Mouse (Mus musculus) hindbrain, embryonic 14.5 days (tissue): Measurements from ENCODE around the gene Cxcr5. TPM values are rescaled to one million over a fixed set of nuclear protein-coding genes. Genes with fewer than 3 reads are reported as not detected.

Experiments used
- ATAC-seq: fragments of 200-750 bp; cut with Nextera tagmentation; 2 replicates; pipeline ENCODE4 v1.8.0; 2017; ENCODE audit warnings: moderate number of reproducible peaks, mild to moderate bottlenecking, moderate TSS enrichment, moderate library complexity; ENCODE audit not compliant: low FRiP score
- DNase-seq: peaks from one replicate; pipeline ENCODE4 v3.0.0-alpha.2; 2015; ENCODE audit warnings: low spot score
- H3K27ac ChIP-seq: fragments of 300-500 bp; sonication (generic); 2 replicates; pipeline ENCODE4 v1.5.1; 2014; ENCODE audit warnings: mild to moderate bottlenecking, moderate library complexity
- H3K27me3 ChIP-seq: fragments of 300-500 bp; sonication (generic); 2 replicates; pipeline ENCODE4 v1.6.1; 2014; ENCODE audit warnings: mild to moderate bottlenecking, low read length, mixed read lengths; ENCODE audit not compliant: control insufficient read depth, insufficient read depth
- H3K36me3 ChIP-seq: fragments of 300-500 bp; sonication (generic); replicated peaks from 2 replicates; pipeline ENCODE4 v1.6.1; 2014; ENCODE audit not compliant: control insufficient read depth, insufficient read depth
- H3K4me1 ChIP-seq: fragments of 300-500 bp; sonication (generic); replicated peaks from 2 replicates; pipeline ENCODE4 v1.6.1; 2014; ENCODE audit warnings: antibody characterized with exemption, low read length, mixed read lengths; ENCODE audit not compliant: control insufficient read depth, insufficient read depth
- H3K4me2 ChIP-seq: fragments of 300-500 bp; sonication (generic); replicated peaks from 2 replicates; pipeline ENCODE4 v1.6.1; 2014; ENCODE audit warnings: mild to moderate bottlenecking, moderate library complexity
- H3K4me3 ChIP-seq: fragments of 300-500 bp; sonication (generic); replicated peaks from 2 replicates; pipeline ENCODE4 v1.5.1; 2014; ENCODE audit warnings: mild to moderate bottlenecking, low read length
- H3K9ac ChIP-seq: fragments of 300-500 bp; sonication (generic); 2 replicates; pipeline ENCODE4 v1.6.1; 2014
- H3K9me3 ChIP-seq: fragments of 300-500 bp; sonication (generic); 2 replicates; pipeline ENCODE4 v1.6.1; 2016; ENCODE audit warnings: low read length; ENCODE audit not compliant: control insufficient read depth
- WGBS: fragments of 180-500 bp; shearing (Covaris S2); extraction: QIAGEN DNeasy Blood & Tissue Kit; methylation state at CpG from one replicate; pipeline ENCODE4 v1.1.7; 2014; 5-methylcytosine and 5-hydroxymethylcytosine counted together
- polyA plus RNA-seq: library from polyadenylated mRNA; unstranded; fragments of >200 nt; fragmentation: Nextera tagmentation; extraction: Ambion mirVana; gene quantifications from 2 replicates; pipeline ENCODE4 v1.2.1, GENCODE M21; 2014

The Cxcr5 gene
- polyA plus RNA-seq, 1 experiment from 2014 or later = not detected

- ATAC-seq = no peak
- Histone ChIP-seq H3K4me1 (peaks cover 13% of the 10 kb centered on the region), H3K4me3 (no peak overlapping the region), H3K27ac (no peak overlapping the region), H3K27me3 (no peaks in the 10 kb centered on the region), H3K9ac (no peak overlapping the region), H3K36me3 (no peaks in the 10 kb centered on the region), H3K9me3 (no peaks in the 10 kb centered on the region), H3K4me2 (no peak overlapping the region)
- WGBS = 71% methylated on average over 12 of the region's 12 CpGs
- DNase-seq = no peak
Observed at GRCm38 (mm10) chr9:44515131-44515751, 46.4 kb downstream of the Cxcr5 start.

- peaks cover 23% of the 10 kb centered on the region for H3K4me1 ChIP-seq
- H3K9ac ChIP-seq = no peak overlapping the region
- no peak overlapping the region for H3K27ac ChIP-seq
- DNase-seq (no peak), ATAC-seq (no peak)
- WGBS = 93% methylated on average over 5 of the region's 5 CpGs
- H3K4me3 ChIP-seq = no peak overlapping the region
- peaks cover 5% of the 10 kb centered on the region for H3K36me3 ChIP-seq
- H3K27me3 ChIP-seq = no peaks in the 10 kb centered on the region
- no peak overlapping the region for H3K4me2 ChIP-seq
- H3K9me3 ChIP-seq = no peaks in the 10 kb centered on the region
Observed at GRCm38 (mm10) chr9:44514147-44514546, 47.5 kb downstream of the Cxcr5 start.

- WGBS = 85% methylated on average over 20 of the region's 20 CpGs
- H3K36me3 ChIP-seq = peaks cover 10% of the 10 kb centered on the region
- DNase-seq (no peak), ATAC-seq (no peak)
- H3K4me3 ChIP-seq = no peak overlapping the region
- H3K9me3 ChIP-seq = no peaks in the 10 kb centered on the region
- no peak overlapping the region for H3K9ac ChIP-seq
- H3K4me1 ChIP-seq = peaks cover 26% of the 10 kb centered on the region
- H3K27ac ChIP-seq = no peak overlapping the region
- no peak overlapping the region for H3K4me2 ChIP-seq
- H3K27me3 ChIP-seq = no peaks in the 10 kb centered on the region
Observed at GRCm38 (mm10) chr9:44513610-44514009, 48.1 kb downstream of the Cxcr5 start.

DNA sequence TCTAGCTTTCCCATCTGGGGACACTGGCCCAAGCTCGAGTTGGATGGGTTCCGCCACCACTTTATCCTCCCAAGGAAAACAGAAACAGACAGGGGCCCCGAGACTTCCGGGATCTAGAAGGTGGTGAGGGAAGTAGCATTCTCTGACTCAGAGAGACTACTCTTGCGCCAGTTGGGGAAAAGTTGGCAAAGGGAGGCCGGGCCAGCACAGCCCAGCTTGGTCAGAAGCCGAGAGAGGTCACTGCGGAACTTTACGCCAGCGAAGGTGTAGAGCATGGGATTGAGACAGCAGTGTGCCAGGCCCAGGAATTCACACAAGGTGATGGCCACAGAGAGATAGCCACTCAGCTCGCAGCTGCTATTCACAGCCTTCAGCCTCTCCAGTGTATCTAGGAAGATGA lies 48.6 kb downstream of the Cxcr5 start:
- H3K36me3 ChIP-seq = peaks cover 15% of the 10 kb centered on the region
- H3K27me3 ChIP-seq = no peaks in the 10 kb centered on the region
- H3K9me3 ChIP-seq = no peaks in the 10 kb centered on the region
- no peak overlapping the region for H3K4me3 ChIP-seq
- H3K9ac ChIP-seq = no peak overlapping the region
- peaks cover 26% of the 10 kb centered on the region for H3K4me1 ChIP-seq
- no peak overlapping the region for H3K27ac ChIP-seq
- H3K4me2 ChIP-seq = no peak overlapping the region
- no peak for ATAC-seq
- 90% methylated on average over 11 of the region's 11 CpGs for WGBS
- DNase-seq = no peak

DNA sequence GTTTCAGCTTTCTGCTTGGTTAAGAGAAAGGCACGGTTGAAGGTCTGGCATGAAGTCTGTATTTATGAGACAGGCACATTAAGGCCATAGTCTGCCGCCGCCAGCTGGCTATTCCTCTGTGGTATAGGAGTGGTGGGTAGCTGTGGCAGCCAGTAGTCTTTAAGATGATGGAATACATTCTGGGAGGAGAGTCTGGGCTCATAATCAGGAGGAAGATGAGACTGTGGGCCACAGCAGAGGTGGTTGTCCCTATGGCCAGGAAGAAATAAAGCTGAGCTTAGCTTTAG lies 49.0 kb downstream of the Cxcr5 start:
- H3K36me3 ChIP-seq = peaks cover 19% of the 10 kb centered on the region
- ATAC-seq (no peak), DNase-seq (no peak)
- WGBS = 84% methylated on average over 3 of the region's 3 CpGs
- no peak overlapping the region for H3K4me2 ChIP-seq
- H3K27ac ChIP-seq = no peak overlapping the region
- no peaks in the 10 kb centered on the region for H3K27me3 ChIP-seq
- H3K9ac ChIP-seq = no peak overlapping the region
- peaks cover 26% of the 10 kb centered on the region for H3K4me1 ChIP-seq
- H3K9me3 ChIP-seq = no peaks in the 10 kb centered on the region
- H3K4me3 ChIP-seq = no peak overlapping the region

GRCm38 (mm10) chr9:44511935-44512716 lies 49.6 kb downstream of the Cxcr5 start:
- H3K9me3 ChIP-seq = no peaks in the 10 kb centered on the region
- H3K27ac ChIP-seq = no peak overlapping the region
- DNase-seq = no peak
- no peak overlapping the region for H3K4me3 ChIP-seq
- H3K4me1 ChIP-seq = peaks cover 26% of the 10 kb centered on the region
- no peaks in the 10 kb centered on the region for H3K27me3 ChIP-seq
- ATAC-seq = no peak
- H3K4me2 ChIP-seq = no peak overlapping the region
- H3K36me3 ChIP-seq = peaks cover 24% of the 10 kb centered on the region
- 70% methylated on average over 9 of the region's 9 CpGs for WGBS
- H3K9ac ChIP-seq = no peak overlapping the region

DNA sequence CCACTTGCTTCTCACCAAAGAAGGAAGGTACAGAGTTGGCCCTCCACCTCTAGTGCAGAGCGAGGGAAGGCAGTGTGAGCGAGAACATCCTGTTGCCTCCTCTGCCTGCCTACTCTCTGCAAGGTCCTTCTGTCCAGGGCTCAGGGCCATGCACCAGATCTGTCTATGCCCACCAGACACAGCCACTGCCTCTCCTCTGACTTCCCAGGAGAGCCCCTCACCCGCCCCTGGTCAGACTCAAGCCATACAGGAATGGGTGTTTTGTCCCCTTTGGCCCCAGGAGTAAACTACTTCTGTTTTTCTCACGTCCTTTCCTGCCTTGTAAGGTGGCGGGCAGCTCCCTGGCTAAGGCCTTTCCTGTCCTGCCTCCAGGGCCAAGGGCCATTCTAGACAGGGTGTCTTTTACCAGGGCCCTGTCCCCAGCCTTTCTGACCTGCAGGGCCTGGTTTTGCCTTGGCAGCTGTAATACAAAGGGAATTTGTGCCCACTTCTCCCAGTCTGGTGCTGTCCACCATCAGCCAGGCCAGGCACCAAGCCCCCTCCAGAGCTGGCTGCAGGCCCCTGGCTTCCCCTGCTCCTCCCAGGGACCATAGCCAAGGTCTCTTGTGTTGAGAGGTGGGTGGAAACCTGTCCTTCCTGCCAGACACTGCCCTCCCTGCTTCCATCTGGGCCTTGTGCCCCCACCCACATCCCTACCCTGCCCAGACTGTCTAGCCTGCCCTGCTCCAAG lies 50.6 kb downstream of the Cxcr5 start:
- no peak for DNase-seq
- Histone ChIP-seq H3K36me3 (peaks cover 35% of the 10 kb centered on the region), H3K27ac (peak overlapping the region; percentile 2; the same call in 1 of the 2 replicates), H3K4me3 (no peak overlapping the region), H3K9me3 (no peaks in the 10 kb centered on the region), H3K4me1 (peaks cover 26% of the 10 kb centered on the region), H3K27me3 (no peaks in the 10 kb centered on the region), H3K4me2 (no peak overlapping the region), H3K9ac (no peak overlapping the region)
- no peak; the same call in 1 of the 2 replicates for ATAC-seq
- 77% methylated on average over 5 of the region's 5 CpGs for WGBS

DNA sequence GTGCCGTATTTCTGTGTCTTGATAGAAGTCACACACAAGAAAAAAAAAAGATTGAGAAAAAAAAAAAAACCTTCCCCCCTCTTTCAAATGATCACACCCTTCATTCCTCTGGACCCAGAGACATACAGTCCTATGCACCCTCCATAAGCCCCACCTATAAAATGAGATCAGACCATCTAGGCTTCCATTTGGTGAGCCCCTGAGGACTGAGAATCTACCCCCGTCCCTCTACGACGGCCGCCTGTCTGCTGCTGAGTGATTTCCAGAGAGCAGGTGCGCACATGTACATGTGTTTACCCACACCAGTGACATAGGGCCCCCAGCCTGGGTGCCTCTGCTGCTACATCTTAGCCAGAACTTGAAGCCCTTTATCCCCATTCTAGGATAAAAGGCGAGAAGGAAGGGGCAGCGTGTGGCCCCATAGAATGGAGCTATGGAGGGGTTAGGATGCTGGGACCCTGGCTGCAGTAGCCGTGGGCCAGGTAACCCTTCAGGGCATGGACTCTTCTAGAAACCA lies 51.3 kb downstream of the Cxcr5 start:
- no peaks in the 10 kb centered on the region for H3K9me3 ChIP-seq
- ATAC-seq (peak; percentile 13; the same call in 1 of the 2 replicates), DNase-seq (no peak)
- H3K36me3 ChIP-seq = peaks cover 41% of the 10 kb centered on the region
- 37% methylated on average over 9 of the region's 9 CpGs for WGBS
- H3K9ac ChIP-seq = 0 out of 2 replicates have a peak overlapping the region, but pooled peaks have one; percentile 28
- H3K27me3 ChIP-seq = no peaks in the 10 kb centered on the region
- H3K4me1 ChIP-seq = peaks cover 26% of the 10 kb centered on the region
- H3K4me2 ChIP-seq = peak overlapping the region; percentile 39
- no peak overlapping the region for H3K4me3 ChIP-seq
- H3K27ac ChIP-seq = peak overlapping the region; percentile 2; the same call in 1 of the 2 replicates
